Mouse (Mus musculus): ENCODE data around the gene Tox2.

- TF ChIP-seq CTCF (IDR thresholded peaks at IDR 0.05; ENCODE audit: extremely low read depth, insufficient read depth, low read length) (no peak), POLR2A (IDR thresholded peaks at IDR 0.05; ENCODE audit: extremely low read depth, insufficient read depth, low read length) (no peak)
These were observed 31.0 kb upstream of the Tox2 start for GRCm38 (mm10) chr2:163171891-163172290.
